Mouse (Mus musculus): ENCODE data around the gene Rnf217.

The Rnf217 gene

GRCm38 (mm10) chr10:31553302-31553701, 55.7 kb downstream of the Rnf217 start:
- DNase-seq (ENCODE audit: low read depth) = no peak

- no peak for DNase-seq (ENCODE audit: low read depth)
Measured at GRCm38 (mm10) chr10:31551850-31552249, 57.1 kb downstream of the Rnf217 start.

- DNase-seq (ENCODE audit: low read depth) = no peak
Measured at GRCm38 (mm10) chr10:31551362-31551761, 57.6 kb downstream of the Rnf217 start.

GRCm38 (mm10) chr10:31547156-31547555, 61.8 kb downstream of the Rnf217 start:
- no peak for DNase-seq (ENCODE audit: low read depth)

- no peak for DNase-seq (ENCODE audit: low read depth)
Measured at GRCm38 (mm10) chr10:31544149-31544942, 64.6 kb downstream of the Rnf217 start.

- no peak for DNase-seq (ENCODE audit: low read depth)
Measured at GRCm38 (mm10) chr10:31540518-31540917, 68.5 kb downstream of the Rnf217 start.

GRCm38 (mm10) chr10:31539351-31539750, 69.6 kb downstream of the Rnf217 start:
- no peak for DNase-seq (ENCODE audit: low read depth)

GRCm38 (mm10) chr10:31538721-31539120, 70.3 kb downstream of the Rnf217 start:
- no peak for DNase-seq (ENCODE audit: low read depth)

- no peak for DNase-seq (ENCODE audit: low read depth)
Measured at GRCm38 (mm10) chr10:31538243-31538642, 70.7 kb downstream of the Rnf217 start.

- no peak for DNase-seq (ENCODE audit: low read depth)
Measured at GRCm38 (mm10) chr10:31537213-31537612, 71.8 kb downstream of the Rnf217 start.

- DNase-seq (ENCODE audit: low read depth) = no peak
Measured at GRCm38 (mm10) chr10:31535046-31535445, 73.9 kb downstream of the Rnf217 start.

- no peak for DNase-seq (ENCODE audit: low read depth)
Measured at GRCm38 (mm10) chr10:31533270-31533826, 75.6 kb downstream of the Rnf217 start.

- no peak for DNase-seq (ENCODE audit: low read depth)
Measured at GRCm38 (mm10) chr10:31532782-31533181, 76.2 kb downstream of the Rnf217 start.

- DNase-seq (ENCODE audit: low read depth) = no peak
Measured at GRCm38 (mm10) chr10:31528297-31528984, 80.5 kb downstream of the Rnf217 start.

GRCm38 (mm10) chr10:31525705-31526104, 83.3 kb downstream of the Rnf217 start:
- DNase-seq (ENCODE audit: low read depth) = no peak

GRCm38 (mm10) chr10:31519420-31519819, 89.6 kb downstream of the Rnf217 start:
- no peak for DNase-seq (ENCODE audit: low read depth)

GRCm38 (mm10) chr10:31518210-31518609, 90.8 kb downstream of the Rnf217 start:
- no peak for DNase-seq (ENCODE audit: low read depth)

GRCm38 (mm10) chr10:31517192-31517591, 91.8 kb downstream of the Rnf217 start:
- no peak for DNase-seq (ENCODE audit: low read depth)

- no peak for DNase-seq (ENCODE audit: low read depth)
Measured at GRCm38 (mm10) chr10:31515897-31516296, 93.1 kb downstream of the Rnf217 start.

- DNase-seq (ENCODE audit: low read depth) = no peak
Measured at GRCm38 (mm10) chr10:31504134-31504551, 104.8 kb downstream of the Rnf217 start.

- no peak for DNase-seq (ENCODE audit: low read depth)
Measured at GRCm38 (mm10) chr10:31503542-31504133, 105.3 kb downstream of the Rnf217 start.

GRCm38 (mm10) chr10:31501644-31502043, 107.3 kb downstream of the Rnf217 start:
- no peak for DNase-seq (ENCODE audit: low read depth)

- no peak for DNase-seq (ENCODE audit: low read depth)
Measured at GRCm38 (mm10) chr10:31496931-31497330, 112.1 kb downstream of the Rnf217 start.
